Mouse (Mus musculus) forebrain, embryonic 12.5 days (tissue): ENCODE measurements around the gene Aatk. TPM values are rescaled to one million over a fixed set of nuclear protein-coding genes. Genes with fewer than 3 reads are reported as not detected.
A peak's percentile ranks its signal among the peaks of the same experiment; 100 is the strongest.

Source experiments
- ATAC-seq: fragments of 200-750 bp; cut with Nextera tagmentation; 2 replicates; pipeline ENCODE4 v1.8.0; 2017; ENCODE audit warnings: moderate TSS enrichment; ENCODE audit not compliant: low FRiP score
- H3K27ac ChIP-seq: fragments of 300-500 bp; sonication (generic); 2 replicates; pipeline ENCODE4 v1.5.1; 2016; ENCODE audit warnings: mild to moderate bottlenecking
- H3K27me3 ChIP-seq: fragments of 300-500 bp; sonication (generic); 2 replicates; pipeline ENCODE4 v1.6.1; 2016; ENCODE audit warnings: mild to moderate bottlenecking
- H3K36me3 ChIP-seq: fragments of 300-500 bp; sonication (generic); replicated peaks from 2 replicates; pipeline ENCODE4 v1.6.1; 2016; ENCODE audit warnings: mild to moderate bottlenecking
- H3K4me1 ChIP-seq: fragments of 300-500 bp; sonication (generic); 2 replicates; pipeline ENCODE4 v1.6.1; 2016
- H3K4me2 ChIP-seq: fragments of 300-500 bp; sonication (generic); 2 replicates; pipeline ENCODE4 v1.6.1; 2016; ENCODE audit warnings: mild to moderate bottlenecking, moderate library complexity
- H3K4me3 ChIP-seq: fragments of 300-500 bp; sonication (generic); replicated peaks from 2 replicates; pipeline ENCODE4 v1.5.1; 2016; ENCODE audit warnings: mild to moderate bottlenecking
- H3K9ac ChIP-seq: fragments of 300-500 bp; sonication (generic); 2 replicates; pipeline ENCODE4 v1.6.1; 2016; ENCODE audit warnings: mild to moderate bottlenecking
- H3K9me3 ChIP-seq: fragments of 300-500 bp; sonication (generic); 2 replicates; pipeline ENCODE4 v1.6.1; 2016
- WGBS: fragments of 180-500 bp; shearing (Covaris S2); methylation state at CpG from one replicate; pipeline ENCODE4 v1.1.7; 2016; 5-methylcytosine and 5-hydroxymethylcytosine counted together
- polyA plus RNA-seq: library from polyadenylated mRNA; unstranded; fragments of >200 nt; fragmentation: Nextera tagmentation; extraction: Ambion mirVana; gene quantifications from 2 replicates; pipeline ENCODE4 v1.2.1, GENCODE M21; 2016

Aatk gene
- polyA plus RNA-seq, 1 experiment from 2014 or later: 6.1 TPM

DNA sequence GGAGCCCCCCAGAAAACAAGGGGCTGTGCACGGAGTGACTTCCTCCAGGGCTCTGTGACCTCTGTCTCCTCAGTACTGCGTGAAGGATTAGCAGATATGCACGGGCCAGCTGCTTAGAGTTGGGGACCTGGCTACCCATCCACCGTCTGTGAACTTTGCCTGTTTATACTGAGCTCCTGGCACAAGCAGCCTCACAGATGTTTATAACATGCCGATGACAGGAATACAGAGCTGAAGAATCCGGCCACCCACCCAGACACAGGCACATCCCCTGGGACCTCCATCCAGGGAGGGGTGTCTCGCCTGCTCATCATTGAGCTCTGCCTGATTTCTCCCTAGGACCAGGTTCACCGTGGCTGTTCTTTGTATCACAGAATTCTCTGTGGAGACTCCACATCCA is 14.9 kb downstream of the Aatk start:
- WGBS: 75% methylated on average over 8 of the region's 8 CpGs
- no peak overlapping the region for H3K27ac ChIP-seq
- H3K4me2 ChIP-seq: no peak overlapping the region
- H3K36me3 ChIP-seq: no peaks in the 10 kb centered on the region
- peaks cover 10% of the 10 kb centered on the region; the same call in 1 of the 2 replicates for H3K4me1 ChIP-seq
- no peak for ATAC-seq
- no peaks in the 10 kb centered on the region for H3K9me3 ChIP-seq
- H3K4me3 ChIP-seq: no peak overlapping the region
- no peak overlapping the region for H3K9ac ChIP-seq
- H3K27me3 ChIP-seq: no peaks in the 10 kb centered on the region

DNA sequence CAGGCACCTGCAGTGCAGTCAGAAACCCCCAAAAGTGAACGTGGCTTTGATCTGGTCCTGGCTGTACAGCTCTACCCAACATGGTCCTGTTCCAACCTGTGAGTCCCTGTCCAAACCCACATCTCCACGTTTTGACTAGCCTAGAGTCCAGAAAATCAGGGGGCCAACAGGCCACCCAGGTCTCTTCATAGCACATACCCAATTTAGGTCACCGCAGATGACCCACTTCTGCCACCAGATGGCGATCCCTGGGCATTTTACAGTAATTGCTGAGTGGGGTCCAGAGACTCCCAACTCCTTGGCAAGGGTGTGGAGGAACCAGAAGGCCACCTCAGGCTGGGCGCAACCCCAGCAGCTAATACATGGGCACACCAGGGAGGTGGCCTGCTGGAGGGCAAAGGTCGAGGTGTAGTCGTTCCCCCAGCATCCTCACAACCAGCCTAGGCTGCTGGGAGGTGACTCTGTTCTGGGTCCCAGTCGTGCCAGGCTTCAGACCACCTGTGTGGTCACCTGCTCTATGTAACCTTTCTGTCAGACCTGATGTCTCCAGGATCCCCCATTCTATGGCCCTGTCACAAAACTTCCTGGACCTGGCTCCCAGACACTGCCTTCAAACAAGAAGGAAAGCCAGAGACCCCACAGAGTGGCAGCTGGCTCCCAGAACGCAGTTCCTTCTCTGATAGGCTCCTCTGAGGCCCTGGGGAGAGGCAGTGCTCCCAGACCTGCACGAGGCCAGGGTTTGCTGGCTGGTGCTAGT is 16.6 kb downstream of the Aatk start:
- H3K4me3 ChIP-seq: no peak overlapping the region
- H3K9ac ChIP-seq: no peak overlapping the region
- no peaks in the 10 kb centered on the region for H3K36me3 ChIP-seq
- H3K9me3 ChIP-seq: no peaks in the 10 kb centered on the region
- H3K27ac ChIP-seq: no peak overlapping the region
- peaks cover 10% of the 10 kb centered on the region; the same call in 1 of the 2 replicates for H3K4me1 ChIP-seq
- H3K27me3 ChIP-seq: no peaks in the 10 kb centered on the region
- peak; percentile 33; the same call in 1 of the 2 replicates for ATAC-seq
- no peak overlapping the region for H3K4me2 ChIP-seq
- WGBS: 39% methylated on average over 10 of the region's 10 CpGs

DNA sequence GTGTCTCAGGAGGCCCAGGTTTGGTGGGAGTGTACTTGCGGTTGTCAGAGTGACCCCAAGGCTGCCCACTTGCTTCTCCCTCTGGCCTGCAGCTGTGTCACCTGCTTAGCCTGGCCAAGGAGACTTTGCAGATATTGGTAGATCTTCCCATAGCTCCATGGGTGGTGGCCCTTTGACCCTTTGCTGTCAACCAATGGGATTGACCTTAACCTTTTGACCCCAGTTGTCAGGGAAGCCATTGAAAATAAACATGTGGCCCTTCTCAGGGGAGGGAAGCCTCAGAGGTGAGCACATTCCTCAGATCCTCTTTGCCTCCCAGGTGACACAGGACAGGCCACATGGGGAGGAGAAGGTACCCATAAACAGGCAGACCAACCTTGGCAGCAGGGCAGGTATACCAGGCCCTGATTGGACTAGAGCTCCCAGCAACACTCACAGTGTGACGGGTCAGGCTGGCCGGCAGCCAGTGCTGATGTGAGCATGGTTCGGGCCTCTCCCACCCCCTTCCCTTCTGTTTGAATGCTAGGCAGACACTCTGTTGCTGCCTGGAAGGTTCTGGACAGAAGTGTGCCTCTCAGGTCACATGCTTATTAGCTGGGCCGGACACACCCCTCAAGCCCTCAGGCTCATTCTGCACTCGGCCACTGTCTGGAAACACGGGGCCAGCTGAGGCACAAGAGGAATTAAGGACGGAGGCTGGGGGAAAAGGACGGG is 17.4 kb downstream of the Aatk start:
- H3K27ac ChIP-seq: no peak overlapping the region
- WGBS: 48% methylated on average over 9 of the region's 9 CpGs
- ATAC-seq: 0 out of 2 replicates have a peak, but pooled peaks have one; percentile 14

DNA sequence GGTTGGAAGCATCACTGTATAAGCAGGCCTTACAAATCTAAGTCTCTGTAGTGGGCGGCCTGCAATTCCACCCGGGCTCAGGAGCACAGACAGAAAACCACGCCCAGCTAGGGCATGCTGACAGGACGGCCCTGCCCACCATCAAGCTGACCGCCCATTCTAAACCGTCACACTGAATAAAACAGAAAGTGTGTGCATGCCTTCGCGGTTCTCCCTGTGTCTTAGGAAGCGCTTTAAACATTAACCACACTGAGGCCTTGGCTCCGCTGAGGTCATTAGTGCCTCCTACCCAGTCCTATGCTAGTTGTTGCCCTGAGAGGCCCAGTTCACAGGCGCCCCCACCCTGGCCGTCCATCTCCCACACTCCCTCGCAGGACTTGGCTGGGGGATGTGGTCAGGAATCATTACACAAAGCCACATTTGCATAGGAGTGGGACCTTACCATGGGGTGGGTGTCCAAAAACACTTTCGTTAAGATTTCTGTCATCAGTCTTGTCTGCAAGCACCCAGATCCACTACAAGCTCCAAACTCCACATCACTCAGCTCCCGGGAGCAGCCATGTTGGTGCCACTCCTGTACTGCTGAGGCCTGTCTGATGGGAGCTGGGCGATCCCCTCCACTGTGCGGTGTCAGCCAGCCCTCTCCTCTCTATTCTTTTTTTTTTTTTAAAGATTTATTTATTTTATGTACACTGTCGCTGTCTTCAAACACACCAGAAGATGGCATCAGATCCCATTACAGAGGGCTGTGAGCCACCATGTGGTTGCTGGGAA is 18.5 kb downstream of the Aatk start:
- Histone ChIP-seq H3K4me1 (peaks cover 8% of the 10 kb centered on the region), H3K9ac (no peak overlapping the region), H3K27ac (no peak overlapping the region), H3K27me3 (no peaks in the 10 kb centered on the region), H3K9me3 (no peaks in the 10 kb centered on the region), H3K4me2 (no peak overlapping the region), H3K4me3 (no peak overlapping the region), H3K36me3 (no peaks in the 10 kb centered on the region)
- 79% methylated on average over 18 of the region's 18 CpGs for WGBS
- no peak for ATAC-seq

More for the DNA sequence above, 17.4 kb downstream of the Aatk start:
- Histone ChIP-seq H3K36me3 (no peaks in the 10 kb centered on the region), H3K9me3 (no peaks in the 10 kb centered on the region), H3K4me2 (no peak overlapping the region), H3K4me3 (no peak overlapping the region), H3K27me3 (no peaks in the 10 kb centered on the region), H3K4me1 (peaks cover 10% of the 10 kb centered on the region; the same call in 1 of the 2 replicates), H3K9ac (no peak overlapping the region)

DNA sequence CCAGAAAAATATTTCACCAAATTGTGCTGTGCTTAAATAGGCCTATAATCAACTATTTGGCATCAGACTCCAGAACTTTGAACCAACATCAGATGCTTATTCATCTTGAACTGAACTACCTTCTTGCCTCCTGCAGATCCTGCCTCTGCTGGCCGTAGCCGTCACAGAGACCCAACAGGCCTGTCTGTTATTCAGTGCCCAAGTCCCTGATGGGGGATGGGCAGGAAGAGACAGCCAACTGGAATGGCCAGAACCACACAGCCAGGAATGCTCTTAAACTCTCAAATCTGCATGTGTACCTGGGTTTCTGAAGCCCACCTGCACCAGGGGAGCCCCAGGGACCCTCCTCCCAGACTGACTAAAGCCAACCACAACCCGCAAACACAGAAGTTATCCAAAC is 20.0 kb downstream of the Aatk start:
- Histone ChIP-seq H3K27ac (no peak overlapping the region), H3K4me1 (peaks cover 18% of the 10 kb centered on the region), H3K27me3 (no peaks in the 10 kb centered on the region), H3K9me3 (no peaks in the 10 kb centered on the region), H3K9ac (no peak overlapping the region), H3K4me3 (no peak overlapping the region), H3K4me2 (no peak overlapping the region), H3K36me3 (no peaks in the 10 kb centered on the region)
- no peak for ATAC-seq
- 81% methylated on average over 3 of the region's 3 CpGs for WGBS

DNA sequence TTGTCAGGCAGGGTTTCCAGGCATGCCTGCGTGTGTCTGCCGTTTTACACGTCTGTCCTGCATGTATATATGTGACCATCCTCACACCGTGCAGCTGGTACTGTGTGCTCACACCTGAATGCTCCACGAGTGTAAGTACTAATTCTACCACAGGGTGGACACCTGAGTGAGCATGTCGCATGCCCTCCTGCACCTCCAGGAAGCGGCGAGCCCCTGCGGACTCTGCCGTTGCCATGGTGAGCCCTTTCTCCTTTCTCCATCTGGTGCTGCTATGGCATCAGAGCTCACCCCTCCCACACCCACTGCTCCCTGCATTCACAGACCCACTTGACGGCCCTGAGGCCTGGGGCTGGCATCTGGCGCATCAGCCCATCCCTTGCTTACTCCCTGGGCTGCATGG is 24.1 kb downstream of the Aatk start:
- Histone ChIP-seq H3K4me3 (no peak overlapping the region), H3K9ac (0 out of 2 replicates have a peak overlapping the region, but pooled peaks have one; percentile 8), H3K27me3 (no peaks in the 10 kb centered on the region), H3K4me1 (peaks cover 35% of the 10 kb centered on the region), H3K36me3 (no peaks in the 10 kb centered on the region), H3K27ac (peak overlapping the region; percentile 39; the same call in 1 of the 2 replicates), H3K9me3 (no peaks in the 10 kb centered on the region), H3K4me2 (no peak overlapping the region)
- ATAC-seq: peak; percentile 37; the same call in 1 of the 2 replicates
- 54% methylated on average over 12 of the region's 12 CpGs for WGBS

DNA sequence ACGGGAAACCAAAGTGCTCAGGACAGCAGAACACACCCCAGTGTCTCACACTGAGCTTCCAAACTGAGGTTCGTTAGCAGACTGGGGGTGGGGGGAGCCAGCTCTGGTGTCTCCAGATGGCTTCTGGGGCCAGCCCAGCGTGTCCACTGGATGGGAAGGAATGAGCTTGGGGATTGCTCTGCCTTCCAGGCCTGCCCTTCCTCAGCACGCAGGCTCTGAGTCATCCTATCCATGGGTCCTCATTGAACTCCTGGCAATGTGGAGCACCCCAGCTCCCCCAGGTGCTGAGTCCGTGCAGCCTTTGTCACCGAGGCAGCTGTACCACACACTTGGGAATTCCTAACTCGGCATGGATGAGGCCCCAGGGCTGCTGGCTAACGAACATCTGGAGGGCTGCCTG is 24.8 kb downstream of the Aatk start:
- Histone ChIP-seq H3K27me3 (no peaks in the 10 kb centered on the region), H3K9me3 (no peaks in the 10 kb centered on the region), H3K4me1 (peaks cover 35% of the 10 kb centered on the region), H3K9ac (no peak overlapping the region), H3K4me3 (no peak overlapping the region), H3K36me3 (no peaks in the 10 kb centered on the region), H3K4me2 (no peak overlapping the region), H3K27ac (0 out of 2 replicates have a peak overlapping the region, but pooled peaks have one; percentile 14)
- whole genome bisulfite sequencing: 55% methylated on average over 8 of the region's 8 CpGs
- no peak for ATAC-seq

DNA sequence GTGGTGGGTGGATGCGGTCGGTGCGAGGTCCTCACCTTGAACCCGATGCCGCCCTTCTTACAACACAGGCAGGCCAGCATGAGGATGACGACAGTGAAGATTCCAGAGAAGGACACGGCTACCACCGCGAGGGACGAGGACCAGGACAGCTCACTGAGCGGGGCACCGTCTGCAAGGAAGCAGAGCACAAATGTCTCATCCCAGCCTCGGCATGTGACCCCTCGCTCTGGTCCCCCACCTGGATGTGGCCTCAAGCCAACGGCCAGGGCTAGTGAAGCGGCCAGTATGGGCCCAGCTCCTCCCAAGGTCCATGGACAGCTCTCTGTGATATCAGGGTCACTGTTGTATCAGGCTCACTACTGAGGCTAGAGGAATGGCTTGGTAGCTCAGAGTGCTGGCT is 25.6 kb downstream of the Aatk start:
- Histone ChIP-seq H3K4me1 (peaks cover 35% of the 10 kb centered on the region), H3K9ac (no peak overlapping the region), H3K36me3 (no peaks in the 10 kb centered on the region), H3K4me3 (no peak overlapping the region), H3K27me3 (no peaks in the 10 kb centered on the region), H3K9me3 (no peaks in the 10 kb centered on the region), H3K27ac (no peak overlapping the region), H3K4me2 (no peak overlapping the region)
- no peak for ATAC-seq
- 92% methylated on average over 16 of the region's 16 CpGs for WGBS

DNA sequence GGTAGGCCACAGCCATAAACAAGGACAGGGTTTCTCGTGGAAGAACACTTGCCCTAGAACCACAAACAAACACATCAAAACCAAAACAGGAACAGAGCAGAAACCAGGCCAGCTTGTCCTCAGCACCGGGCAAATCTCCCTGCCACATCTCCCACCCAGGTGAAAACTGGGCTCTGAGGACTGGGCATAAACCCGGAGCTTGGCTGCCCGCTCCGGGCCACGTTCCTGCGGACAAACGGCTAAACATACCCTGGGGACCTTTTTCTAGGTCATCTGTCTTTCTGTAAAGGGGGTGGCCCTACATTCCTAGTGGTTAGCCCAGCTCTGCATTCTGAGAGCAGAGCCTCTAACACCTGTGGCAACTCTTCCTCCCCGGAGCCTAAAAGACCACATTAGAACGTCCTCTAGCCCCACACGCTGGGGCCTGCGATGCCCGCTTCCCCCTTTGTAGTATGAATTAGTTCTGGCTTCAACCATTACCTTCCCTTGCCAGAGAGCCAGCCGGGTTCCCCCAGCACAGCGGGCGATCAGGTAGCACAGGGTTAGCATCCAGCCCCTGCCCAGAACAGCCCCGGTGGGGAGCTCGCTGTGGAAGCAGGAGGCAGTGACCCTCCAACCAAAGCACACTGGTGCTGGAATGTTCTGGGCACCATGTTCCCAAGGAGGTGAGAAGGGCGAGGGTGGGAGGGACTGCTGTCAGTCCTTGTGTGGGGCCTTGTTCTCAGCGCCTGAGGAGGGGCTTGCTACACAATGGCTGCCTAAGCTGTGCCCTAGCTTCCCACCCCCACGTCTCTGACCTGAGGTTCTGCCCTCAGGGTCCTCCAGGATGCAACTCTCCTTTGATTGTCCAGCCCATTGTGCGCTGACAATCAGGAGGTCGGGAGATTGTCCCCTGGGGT is 27.2 kb downstream of the Aatk start:
- H3K4me1 ChIP-seq: peaks cover 35% of the 10 kb centered on the region
- no peak overlapping the region for H3K27ac ChIP-seq
- WGBS: 51% methylated on average over 23 of the region's 23 CpGs

DNA sequence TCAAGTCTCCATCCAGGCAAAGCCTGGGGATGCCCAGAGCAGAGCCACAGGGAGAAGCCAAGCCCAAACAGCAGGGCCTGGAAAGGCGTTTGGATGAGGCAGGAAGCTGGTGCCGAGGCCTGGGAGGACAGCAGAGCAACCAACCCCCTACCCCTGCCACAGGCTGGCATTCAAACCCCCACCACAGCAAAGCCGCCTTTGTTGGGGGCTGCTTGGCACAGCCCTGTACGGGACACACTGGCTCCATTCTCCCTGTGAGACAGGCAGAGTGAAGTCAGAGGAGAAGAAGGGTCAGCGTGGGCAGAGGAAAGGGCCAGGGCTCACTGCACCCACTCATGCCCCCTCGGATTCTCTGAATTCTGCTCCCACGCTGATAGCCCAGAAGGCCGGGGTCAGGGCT is 30.0 kb downstream of the Aatk start:
- no peaks in the 10 kb centered on the region for H3K36me3 ChIP-seq
- H3K4me3 ChIP-seq: no peak overlapping the region
- WGBS: 84% methylated on average over 8 of the region's 8 CpGs
- H3K9ac ChIP-seq: no peak overlapping the region
- peaks cover 16% of the 10 kb centered on the region; the same call in 1 of the 2 replicates for H3K27me3 ChIP-seq
- no peak overlapping the region for H3K4me2 ChIP-seq
- H3K4me1 ChIP-seq: peaks cover 36% of the 10 kb centered on the region
- ATAC-seq: no peak
- no peak overlapping the region for H3K27ac ChIP-seq
- H3K9me3 ChIP-seq: no peaks in the 10 kb centered on the region

More for the DNA sequence above, 27.2 kb downstream of the Aatk start:
- Histone ChIP-seq H3K4me3 (no peak overlapping the region), H3K4me2 (no peak overlapping the region), H3K27me3 (no peaks in the 10 kb centered on the region), H3K36me3 (no peaks in the 10 kb centered on the region), H3K9me3 (no peaks in the 10 kb centered on the region), H3K9ac (0 out of 2 replicates have a peak overlapping the region, but pooled peaks have one; percentile 25)
- ATAC-seq: no peak

DNA sequence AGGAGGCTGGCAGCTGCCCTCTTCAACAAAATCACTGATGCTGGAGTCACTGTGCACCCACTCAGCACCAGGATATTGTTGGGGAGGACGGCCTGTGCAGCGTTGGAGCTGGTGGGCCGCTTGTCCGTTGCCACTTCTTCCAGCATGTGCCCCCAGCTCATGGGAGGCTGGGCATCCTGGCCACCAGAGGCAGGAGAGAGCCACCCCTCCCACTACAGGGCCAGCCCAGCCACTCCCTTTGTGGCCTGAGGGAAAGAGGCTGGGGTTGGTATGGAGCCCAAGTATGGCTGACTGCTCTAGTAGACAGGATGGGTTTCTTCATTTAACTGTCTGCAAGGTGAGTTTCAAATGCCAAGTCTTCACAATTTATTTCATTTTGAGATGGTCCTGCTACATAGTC is 32.2 kb downstream of the Aatk start:
- no peak overlapping the region for H3K9ac ChIP-seq
- no peak for ATAC-seq
- peaks cover 25% of the 10 kb centered on the region; the same call in 1 of the 2 replicates for H3K27me3 ChIP-seq
- peaks cover 31% of the 10 kb centered on the region for H3K4me1 ChIP-seq
- H3K9me3 ChIP-seq: no peaks in the 10 kb centered on the region
- H3K27ac ChIP-seq: no peak overlapping the region
- no peaks in the 10 kb centered on the region for H3K36me3 ChIP-seq
- 90% methylated on average over 4 of the region's 4 CpGs for WGBS
- no peak overlapping the region for H3K4me2 ChIP-seq
- H3K4me3 ChIP-seq: no peak overlapping the region
